Mouse (Mus musculus) cerebellum, adult 2 months (tissue): ENCODE data around the gene Rpa2. TPM values are rescaled to one million over a fixed set of nuclear protein-coding genes. Genes with fewer than 3 reads are reported as not detected.
"Not testable (repeated sequence)": the region's sequence is repeated elsewhere in the genome, so short reads cannot be mapped to it uniquely, and the experiment has no call there.

Experiments used
- DNase-seq, 2 experiments: peaks; one replicate each; pipeline ENCODE4 v3.0.0; 2021
- H3K27ac ChIP-seq: fragments of 200-500 bp; 2 replicates; pipeline ENCODE4 v1.5.1; 2012; ENCODE audit warnings: low read length, control low read depth, inconsistent platforms; ENCODE audit not compliant: insufficient read depth
- H3K27me3 ChIP-seq: fragments of 200-500 bp; 2 replicates; pipeline ENCODE4 v1.6.1; 2012; ENCODE audit warnings: inconsistent platforms, mild to moderate bottlenecking, low read length, moderate library complexity; ENCODE audit not compliant: control insufficient read depth, insufficient read depth
- H3K4me1 ChIP-seq: fragments of 200-500 bp; 2 replicates; pipeline ENCODE4 v1.6.1; 2011; ENCODE audit warnings: low read length; ENCODE audit not compliant: control insufficient read depth, insufficient read depth
- H3K4me3 ChIP-seq: fragments of 200-500 bp; replicated peaks from 2 replicates; pipeline ENCODE3; 2011; ENCODE audit warnings: mild to moderate bottlenecking, low read depth, low read length, control low read depth; ENCODE audit not compliant: insufficient read depth
- CTCF ChIP-seq: fragments of 200-500 bp; IDR thresholded peaks from 2 replicates; pipeline ENCODE4 v1.5.1; 2011; ENCODE audit warnings: low read depth, mild to moderate bottlenecking, control low read depth, low read length, moderate library complexity, borderline replicate concordance; ENCODE audit not compliant: insufficient read depth
- POLR2A ChIP-seq: fragments of 200-500 bp; IDR thresholded peaks from 2 replicates; pipeline ENCODE4 v1.6.1; 2011; ENCODE audit warnings: low read length, control low read depth, borderline replicate concordance; ENCODE audit not compliant: insufficient read depth
- WGBS: fragments of 180-500 bp; shearing (Covaris S2); methylation state at CpG from one replicate; pipeline ENCODE4 v1.1.7; 2018; 5-methylcytosine and 5-hydroxymethylcytosine counted together
- polyA plus RNA-seq: library from polyadenylated mRNA; depleted of rRNA; stranded (reverse); fragments of >200 nt; gene quantifications from 2 replicates; pipeline ENCODE4 v1.2.3, GENCODE M21; 2012

Rpa2 gene
- polyA plus RNA-seq, 1 experiment, result 21.3 TPM

DNA sequence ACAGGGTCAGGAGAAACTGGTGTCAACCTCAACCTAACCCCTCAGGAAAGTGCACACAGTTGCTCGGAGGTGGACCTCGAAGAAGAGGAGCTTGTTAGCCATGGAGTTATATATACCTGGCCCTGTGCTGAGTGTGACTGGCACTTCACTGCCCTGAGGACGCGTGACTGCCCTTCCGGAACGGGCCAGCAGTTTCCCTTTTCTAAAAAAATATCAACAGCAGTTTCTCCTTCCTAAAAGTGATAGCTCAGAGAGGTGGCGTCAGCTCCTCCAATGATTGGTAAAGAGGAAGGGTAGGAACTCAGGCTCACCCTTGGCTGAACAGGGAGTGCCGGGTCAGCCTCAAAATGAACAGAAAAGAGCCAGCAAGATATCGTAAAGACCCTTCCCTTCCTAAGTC lies 25.9 kb downstream of the Rpa2 start:
- Histone ChIP-seq H3K4me3 (no peak overlapping the region), H3K4me1 (no peaks in the 10 kb centered on the region), H3K27ac (no peak overlapping the region), H3K27me3 (peaks cover 1% of the 10 kb centered on the region; the same call in 1 of the 2 replicates)
- 79% methylated on average over 9 of the region's 9 CpGs for WGBS
- no peak for TF ChIP-seq POLR2A
- no peak for TF ChIP-seq CTCF
- DNase-seq, result no peak

GRCm38 (mm10) chr4:132794760-132795159 lies 26.6 kb downstream of the Rpa2 start:
- TF ChIP-seq CTCF (no peak), POLR2A (no peak)
- no peak overlapping the region for H3K27ac ChIP-seq
- H3K4me3 ChIP-seq, result no peak overlapping the region
- peaks cover 1% of the 10 kb centered on the region; the same call in 1 of the 2 replicates for H3K27me3 ChIP-seq
- no peak for DNase-seq
- WGBS, result 67% methylated on average over 8 of the region's 8 CpGs
- H3K4me1 ChIP-seq, result no peaks in the 10 kb centered on the region

GRCm38 (mm10) chr4:132795171-132795570 lies 27.0 kb downstream of the Rpa2 start:
- WGBS, result 43% methylated on average over 7 of the region's 7 CpGs
- TF ChIP-seq POLR2A (no peak), CTCF (no peak)
- no peak overlapping the region for H3K27ac ChIP-seq
- no peak for DNase-seq
- H3K27me3 ChIP-seq, result peaks cover 1% of the 10 kb centered on the region; the same call in 1 of the 2 replicates
- H3K4me1 ChIP-seq, result no peaks in the 10 kb centered on the region
- H3K4me3 ChIP-seq, result no peak overlapping the region

DNA sequence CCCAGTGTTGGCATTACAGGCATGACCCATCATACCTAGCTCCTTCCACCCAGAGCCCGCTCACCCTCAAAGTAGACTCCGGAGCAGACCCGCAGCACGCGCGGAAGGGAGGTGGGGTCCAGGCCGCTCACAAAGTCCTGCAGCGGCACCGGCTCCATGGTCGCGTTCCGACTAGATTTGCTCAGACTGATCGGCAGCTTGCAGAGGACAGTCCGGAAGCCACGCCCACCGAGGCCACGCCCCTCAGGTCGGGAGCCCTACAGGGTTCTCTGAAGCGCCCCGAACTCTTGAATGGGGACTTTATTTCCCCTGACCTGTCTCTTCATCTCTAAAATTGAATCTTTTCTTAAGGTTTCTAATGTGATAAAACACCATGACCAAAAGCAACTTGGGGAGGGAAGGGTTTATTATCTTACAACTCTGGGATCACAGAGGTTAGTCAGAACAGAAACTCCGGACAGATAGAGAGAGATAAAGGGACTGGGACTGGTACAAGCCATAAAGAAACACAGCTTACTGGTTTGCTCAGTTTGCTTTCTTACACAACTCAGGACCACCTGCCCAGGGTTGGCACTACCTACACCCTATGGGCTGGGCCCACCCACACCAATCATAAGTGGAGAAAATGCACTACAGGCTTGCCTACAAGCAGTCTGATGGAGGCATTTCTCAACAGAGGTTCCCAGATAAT lies 28.2 kb downstream of the Rpa2 start, which contains the start of gene Themis2:
Themis2 (minus strand) TSS at position 192 of the 691 bp plus-strand sequence.
- H3K4me3 ChIP-seq, result peak within 1 kb of the TSS; percentile 34
- H3K27me3 ChIP-seq, result peaks cover 1% of the 10 kb centered on the region; the same call in 1 of the 2 replicates
- H3K27ac ChIP-seq, result no peak within 1 kb of the TSS
- H3K4me1 ChIP-seq, result no peaks in the 10 kb centered on the region
- TF ChIP-seq CTCF, result no peak
- no peak for DNase-seq
- WGBS, result 4% methylated on average over 21 of the region's 21 CpGs

DNA sequence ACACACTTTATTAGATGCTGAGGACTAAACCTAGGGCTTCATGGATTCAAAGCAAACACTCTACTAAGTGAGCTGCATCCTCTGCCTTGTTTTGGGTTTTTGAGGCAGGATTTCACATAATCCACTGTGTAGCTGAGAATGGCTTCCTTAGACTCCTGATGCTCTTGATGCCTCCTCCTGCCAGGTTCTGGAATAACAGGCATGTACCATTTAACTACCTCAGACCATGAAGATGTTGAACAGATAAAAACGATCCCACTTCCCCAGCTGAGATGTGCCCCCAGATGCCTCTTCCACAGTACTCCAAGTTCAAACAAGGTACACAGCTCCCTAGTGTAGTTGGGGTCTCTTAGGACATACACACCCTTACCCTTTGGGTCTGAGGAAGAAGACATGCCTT lies 29.3 kb downstream of the Rpa2 start:
- no peak overlapping the region for H3K4me3 ChIP-seq
- H3K27me3 ChIP-seq, result peaks cover 1% of the 10 kb centered on the region; the same call in 1 of the 2 replicates
- TF ChIP-seq POLR2A, result no peak
- TF ChIP-seq CTCF, result no peak
- DNase-seq, result no peak
- no peak overlapping the region for H3K27ac ChIP-seq
- H3K4me1 ChIP-seq, result no peaks in the 10 kb centered on the region
- WGBS, result 67% methylated on average over 1 of the region's 1 CpGs

DNA sequence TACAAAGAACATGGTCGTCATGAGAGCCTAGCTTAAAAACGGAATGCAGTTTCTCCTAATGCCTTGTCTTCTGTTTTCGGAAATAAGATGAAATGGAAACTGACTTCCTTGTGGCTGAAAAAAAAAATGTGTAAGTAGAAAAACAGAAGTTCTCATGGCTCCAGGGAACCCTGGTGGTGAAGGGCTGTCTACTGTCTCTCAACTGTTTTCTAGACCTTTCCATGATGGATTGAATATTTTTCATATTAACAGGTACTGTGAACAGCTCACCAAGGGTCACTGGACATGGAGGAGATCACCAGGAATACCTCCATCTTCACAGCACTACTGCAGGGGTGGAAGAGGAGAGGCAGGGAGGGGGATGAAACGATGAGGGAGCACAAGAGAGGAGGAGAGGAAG lies 29.9 kb downstream of the Rpa2 start:
- no peak for TF ChIP-seq POLR2A
- no peak for TF ChIP-seq CTCF
- Histone ChIP-seq H3K27me3 (peaks cover 1% of the 10 kb centered on the region; the same call in 1 of the 2 replicates), H3K4me1 (no peaks in the 10 kb centered on the region), H3K27ac (no peak overlapping the region), H3K4me3 (no peak overlapping the region)
- WGBS, result 66% methylated on average over 4 of the region's 4 CpGs
- no peak for DNase-seq

DNA sequence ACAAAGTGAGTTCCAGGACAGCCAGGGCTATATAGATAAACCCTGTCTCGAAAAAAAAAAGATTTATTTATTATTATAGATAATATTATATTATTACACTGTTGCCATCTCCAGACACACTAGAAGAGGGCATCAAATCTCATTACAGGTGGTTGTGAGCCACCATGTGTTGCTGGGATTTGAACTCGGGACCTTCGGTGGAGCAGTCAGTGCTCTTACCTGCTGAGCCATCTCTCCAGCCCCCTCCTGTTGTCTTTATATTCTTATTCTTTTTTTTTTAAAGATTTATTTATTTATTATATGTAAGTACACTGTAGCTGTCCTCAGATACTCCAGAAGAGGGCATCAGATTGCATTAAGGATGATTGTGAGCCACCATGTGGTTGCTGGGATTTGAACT lies 30.5 kb downstream of the Rpa2 start:
- H3K27ac ChIP-seq, DNase-seq: not testable (repeated sequence)
- 76% methylated on average over 3 of the region's 3 CpGs for whole genome bisulfite sequencing

GRCm38 (mm10) chr4:132799845-132800244 lies 31.7 kb downstream of the Rpa2 start:
- H3K27me3 ChIP-seq, result no peaks in the 10 kb centered on the region; the same call in 1 of the 2 replicates
- WGBS, result 87% methylated on average over 4 of the region's 4 CpGs
- DNase-seq, result no peak
- H3K4me3 ChIP-seq, result no peak overlapping the region
- no peak overlapping the region for H3K27ac ChIP-seq
- no peaks in the 10 kb centered on the region for H3K4me1 ChIP-seq
- TF ChIP-seq CTCF (no peak), POLR2A (no peak)

More for the DNA sequence above, 30.5 kb downstream of the Rpa2 start:
- not testable (repeated sequence) for H3K4me3 ChIP-seq, H3K27me3 ChIP-seq, H3K4me1 ChIP-seq
